Mouse (Mus musculus) liver, adult 2 months (tissue): ENCODE measurements around the gene Chst8.

ENCODE experiments used
- CTCF ChIP-seq: fragments of 200-500 bp; IDR thresholded peaks from 2 replicates; pipeline ENCODE4 v1.5.1; 2011; ENCODE audit warnings: low read depth, low read length, control low read depth
- POLR2A ChIP-seq: fragments of 200-500 bp; IDR thresholded peaks from 2 replicates; pipeline ENCODE4 v1.6.1; 2011; ENCODE audit warnings: low read length, control low read depth; ENCODE audit not compliant: insufficient read depth; ENCODE audit errors: extremely low read depth

- no peak for TF ChIP-seq CTCF
- TF ChIP-seq POLR2A = no peak
These were observed 83.6 kb downstream of the Chst8 start for GRCm38 (mm10) chr7:34728931-34729330.
